Mouse (Mus musculus): ENCODE data around the gene Lrrc4c. TPM values are rescaled to one million over a fixed set of nuclear protein-coding genes. Genes with fewer than 3 reads are reported as not detected.

The Lrrc4c gene
- total RNA-seq, 2 experiments from 2014 or later = 88.7 to 91.0 TPM

GRCm38 (mm10) chr2:97466243-97466793 is 1148.3 kb downstream of the Lrrc4c start:
- DNase-seq = peak; percentile 89
- intact Hi-C loops (cut with DNase I) = loop anchor here (5.0 to 10.0 kb wide), 2 partner anchors 884 to 1132 kb away; no protein-coding TSS in a partner anchor

- intact Hi-C loops (cut with DNase I) = loop anchor here (5.0 to 10.0 kb wide), 2 partner anchors 885 to 1132 kb away; no protein-coding TSS in a partner anchor
- DNase-seq = peak; percentile 59
These were observed 1149.1 kb downstream of the Lrrc4c start for GRCm38 (mm10) chr2:97467031-97467549.

- DNase-seq = no peak
- intact Hi-C loops (cut with DNase I) = loop anchor here (5.0 to 10.0 kb wide), 2 partner anchors 885 to 1133 kb away; no protein-coding TSS in a partner anchor
These were observed 1149.7 kb downstream of the Lrrc4c start for GRCm38 (mm10) chr2:97467664-97468063.

- intact Hi-C loops (cut with DNase I) = loop anchor here (5.0 to 10.0 kb wide), 2 partner anchors 886 to 1134 kb away; no protein-coding TSS in a partner anchor
- no peak for DNase-seq
These were observed 1150.4 kb downstream of the Lrrc4c start for GRCm38 (mm10) chr2:97468372-97468771.

GRCm38 (mm10) chr2:97469396-97469795 is 1151.4 kb downstream of the Lrrc4c start:
- no peak for DNase-seq
- intact Hi-C loops (cut with DNase I) = loop anchor here (5.0 to 10.0 kb wide), 2 partner anchors 887 to 1135 kb away; no protein-coding TSS in a partner anchor

GRCm38 (mm10) chr2:97478175-97478924 is 1160.4 kb downstream of the Lrrc4c start:
- intact Hi-C loops (cut with DNase I) = no loop called here
- DNase-seq = no peak

GRCm38 (mm10) chr2:97478925-97479298 is 1160.9 kb downstream of the Lrrc4c start:
- DNase-seq = peak; percentile 67
- intact Hi-C loops (cut with DNase I) = no loop called here

GRCm38 (mm10) chr2:97484990-97485389 is 1167.0 kb downstream of the Lrrc4c start:
- DNase-seq = no peak
- intact Hi-C loops (cut with DNase I) = no loop called here

- DNase-seq = no peak
- intact Hi-C loops (cut with DNase I) = no loop called here
These were observed 1167.6 kb downstream of the Lrrc4c start for GRCm38 (mm10) chr2:97485609-97486008.

- DNase-seq = no peak
- intact Hi-C loops (cut with DNase I) = no loop called here
These were observed 1169.6 kb downstream of the Lrrc4c start for GRCm38 (mm10) chr2:97487567-97487966.

GRCm38 (mm10) chr2:97497069-97497468 is 1179.1 kb downstream of the Lrrc4c start:
- intact Hi-C loops (cut with DNase I) = no loop called here
- no peak for DNase-seq

- DNase-seq = no peak
- intact Hi-C loops (cut with DNase I) = no loop called here
These were observed 1184.5 kb downstream of the Lrrc4c start for GRCm38 (mm10) chr2:97502501-97502900.

- intact Hi-C loops (cut with DNase I) = no loop called here
- no peak for DNase-seq
These were observed 1186.9 kb downstream of the Lrrc4c start for GRCm38 (mm10) chr2:97504902-97505301.

- DNase-seq = peak; percentile 22
- intact Hi-C loops (cut with DNase I) = no loop called here
These were observed 1206.4 kb downstream of the Lrrc4c start for GRCm38 (mm10) chr2:97524256-97524922.

- intact Hi-C loops (cut with DNase I) = no loop called here
- DNase-seq = no peak
These were observed 1207.1 kb downstream of the Lrrc4c start for GRCm38 (mm10) chr2:97525107-97525506.

- no peak for DNase-seq
- intact Hi-C loops (cut with DNase I) = no loop called here
These were observed 1212.7 kb downstream of the Lrrc4c start for GRCm38 (mm10) chr2:97530622-97531021.

- intact Hi-C loops (cut with DNase I) = no loop called here
- DNase-seq = no peak
These were observed 1226.0 kb downstream of the Lrrc4c start for GRCm38 (mm10) chr2:97543691-97544672.

GRCm38 (mm10) chr2:97544673-97545071 is 1226.7 kb downstream of the Lrrc4c start:
- intact Hi-C loops (cut with DNase I) = no loop called here
- DNase-seq = no peak

GRCm38 (mm10) chr2:97545946-97546345 is 1228.0 kb downstream of the Lrrc4c start:
- no peak for DNase-seq
- intact Hi-C loops (cut with DNase I) = no loop called here

GRCm38 (mm10) chr2:97564509-97564908 is 1246.5 kb downstream of the Lrrc4c start:
- DNase-seq = no peak
- intact Hi-C loops (cut with DNase I) = no loop called here
